Mouse (Mus musculus): ENCODE measurements around the gene Slc25a3.

Gene Slc25a3

DNA sequence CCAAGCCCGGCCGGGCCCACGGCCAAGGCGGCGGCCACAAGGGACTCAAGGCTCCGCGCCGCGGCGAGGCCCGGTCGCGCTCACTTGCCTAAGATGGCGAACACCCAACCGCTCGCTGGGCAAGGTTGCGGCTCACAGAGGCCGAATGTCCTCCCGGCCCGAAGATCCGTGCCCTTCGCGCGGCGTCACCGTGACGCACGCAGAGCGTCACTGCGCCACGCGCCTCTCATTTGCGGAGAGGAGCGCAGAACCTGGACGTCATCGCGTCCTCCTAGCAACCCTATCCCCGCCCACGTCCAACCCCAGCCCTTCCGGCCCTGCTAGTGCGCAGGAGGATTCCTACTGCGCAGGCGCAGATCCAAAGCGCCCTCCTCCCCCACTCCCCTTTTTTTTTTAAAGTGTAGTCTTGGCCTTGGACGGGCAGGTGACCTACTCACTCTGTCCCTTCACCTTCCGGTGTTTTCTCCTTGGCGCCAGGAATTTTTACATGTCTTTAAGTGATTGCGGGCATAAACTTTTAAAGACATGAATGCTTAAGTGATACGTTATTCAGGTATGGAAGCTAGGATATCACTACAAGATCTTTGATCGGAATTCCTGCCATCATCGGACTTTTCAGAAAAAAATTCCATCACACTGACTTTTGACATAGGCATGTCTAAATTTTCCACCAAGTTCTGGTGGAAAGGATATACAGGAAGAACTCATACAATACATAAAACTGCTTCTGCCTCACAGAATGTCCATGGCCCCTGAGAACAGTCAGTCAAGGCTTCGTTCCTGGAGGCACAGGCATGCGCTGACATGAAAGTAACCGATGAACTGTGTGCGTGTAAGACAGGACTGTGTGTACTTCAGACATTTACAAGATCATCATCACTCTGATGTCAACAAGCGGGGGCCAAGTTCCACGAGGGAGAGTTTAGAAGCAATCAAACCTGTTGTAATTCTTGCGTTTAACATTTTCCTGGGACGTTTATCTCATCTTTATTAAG, at the start of gene Slc25a3:
Slc25a3 (minus strand) TSS at position 232 of the 995 bp plus-strand sequence.
- DNase-seq (ENCODE audit: low spot score): peak; percentile 94

DNA sequence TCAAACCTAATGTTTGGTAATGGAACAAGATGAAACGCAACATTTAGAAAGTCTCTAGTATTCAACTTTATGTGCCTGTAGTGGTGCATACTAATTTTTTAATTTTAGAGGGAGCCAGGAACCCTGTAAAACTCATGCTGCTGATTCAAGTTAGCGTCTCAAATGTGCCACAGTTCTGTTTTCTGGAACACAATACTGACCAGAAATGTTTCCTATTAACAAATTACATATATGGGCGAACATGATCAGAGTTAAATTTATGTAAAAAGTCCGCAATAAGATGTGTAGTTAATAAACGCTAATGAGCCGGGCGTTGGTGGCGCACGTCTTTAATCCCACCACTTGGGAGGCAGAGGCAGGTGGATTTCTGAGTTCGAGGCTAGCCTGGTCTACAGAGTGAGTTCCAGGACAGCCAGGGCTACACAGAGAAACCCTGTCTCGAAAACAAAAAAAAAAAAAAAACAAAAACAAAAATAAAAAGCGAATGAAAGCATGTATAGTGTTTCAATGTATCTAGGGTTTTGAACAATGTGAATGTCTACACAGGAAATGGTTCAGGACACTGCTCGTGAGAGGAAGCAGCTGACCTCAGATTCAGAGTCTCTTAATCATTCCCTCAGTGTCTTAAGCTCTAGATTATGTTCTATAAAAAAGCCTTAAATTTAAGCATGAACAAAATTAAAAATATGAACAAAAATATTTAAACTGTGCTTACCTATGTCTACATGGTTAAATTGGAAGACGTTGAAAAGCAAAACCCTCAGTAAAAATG, 48.7 kb upstream of the Slc25a3 start:
- no peak for DNase-seq (ENCODE audit: low spot score)

- peak; percentile 93 for DNase-seq (ENCODE audit: low spot score)
Observed at GRCm38 (mm10) chr10:91171455-91172328, 47.8 kb upstream of the Slc25a3 start.

- DNase-seq (ENCODE audit: low spot score): no peak
Observed at GRCm38 (mm10) chr10:91171041-91171440, 47.2 kb upstream of the Slc25a3 start.

- DNase-seq (ENCODE audit: low spot score): peak; percentile 82
Observed at GRCm38 (mm10) chr10:91170143-91170941, 46.5 kb upstream of the Slc25a3 start.

- no peak for DNase-seq (ENCODE audit: low spot score)
Observed at GRCm38 (mm10) chr10:91169414-91170065, 45.7 kb upstream of the Slc25a3 start.

GRCm38 (mm10) chr10:91167352-91167751, 43.5 kb upstream of the Slc25a3 start:
- DNase-seq (ENCODE audit: low spot score): no peak

DNA sequence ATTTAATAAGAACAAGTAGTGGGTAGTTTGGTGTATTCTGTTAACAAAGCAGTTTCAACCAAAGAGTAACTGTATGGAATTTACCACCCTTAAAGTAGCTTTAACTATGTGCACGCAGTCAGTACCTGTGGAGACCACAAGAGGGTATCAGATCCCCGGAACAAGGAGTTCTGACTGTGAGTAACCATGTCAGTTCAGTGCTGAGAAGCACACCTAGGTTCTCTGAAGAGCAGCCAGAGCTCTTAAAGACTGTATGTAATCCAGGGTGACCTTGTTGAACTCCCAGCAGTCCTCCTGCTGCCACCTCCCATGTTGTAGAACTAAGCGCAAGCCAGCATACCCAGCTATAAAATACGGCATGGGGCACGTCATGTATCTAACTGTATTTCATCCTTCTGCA, 43.0 kb upstream of the Slc25a3 start:
- peak; percentile 30 for DNase-seq (ENCODE audit: low spot score)

DNA sequence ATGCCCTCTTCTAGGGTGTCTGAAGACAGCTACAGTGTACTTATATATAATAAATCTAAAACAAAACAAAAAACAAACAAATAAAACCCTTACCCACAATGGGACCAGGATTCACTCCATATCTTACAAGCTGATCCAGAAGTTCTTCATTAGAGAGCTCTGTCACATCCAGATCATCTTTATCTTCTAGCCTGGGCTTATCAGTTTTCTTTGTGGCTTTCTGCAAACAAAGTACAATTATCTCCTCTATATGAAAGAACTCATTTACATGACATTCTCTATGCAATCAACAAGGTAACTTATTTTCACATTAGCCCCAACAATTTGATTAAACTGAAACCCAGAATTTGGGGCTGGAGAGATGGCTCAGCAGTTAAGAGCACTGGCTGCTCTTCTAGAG, 42.0 kb upstream of the Slc25a3 start:
- no peak for DNase-seq (ENCODE audit: low spot score)

- no peak for DNase-seq (ENCODE audit: low spot score)
Observed at GRCm38 (mm10) chr10:91164491-91164890, 40.6 kb upstream of the Slc25a3 start.

DNA sequence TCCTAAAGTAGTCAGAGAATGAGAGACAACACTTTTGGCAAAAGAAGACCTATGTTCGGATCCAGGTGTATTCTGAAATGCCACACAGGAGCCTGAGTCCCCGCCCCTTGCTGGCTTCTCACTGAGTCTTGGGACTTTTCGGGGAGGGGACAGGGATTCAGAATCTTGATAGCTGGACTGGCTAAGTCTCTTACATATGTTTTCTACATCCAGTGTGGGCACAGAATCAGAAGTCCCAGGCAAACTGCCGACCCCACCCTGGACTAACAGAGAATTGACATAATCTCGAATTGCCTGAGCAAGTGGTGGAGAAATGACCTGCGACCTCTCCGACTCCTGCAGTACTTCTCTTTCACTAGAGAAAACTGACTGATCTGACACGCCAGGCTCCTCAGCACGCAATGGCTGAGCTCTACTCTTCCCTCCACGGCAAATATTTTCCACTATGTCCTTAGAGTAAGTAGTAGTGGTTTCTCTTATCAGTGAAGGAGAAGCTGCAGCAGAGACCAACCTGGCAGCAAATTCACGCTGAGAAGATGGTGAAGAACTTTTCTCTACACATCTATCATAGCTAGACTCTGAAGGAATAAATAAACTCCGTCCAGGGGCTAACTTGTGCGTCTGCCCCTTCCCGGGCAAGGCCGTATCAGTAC, 38.8 kb upstream of the Slc25a3 start:
- DNase-seq (ENCODE audit: low spot score): no peak

- no peak for DNase-seq (ENCODE audit: low spot score)
Observed at GRCm38 (mm10) chr10:91162077-91162476, 38.2 kb upstream of the Slc25a3 start.

DNA sequence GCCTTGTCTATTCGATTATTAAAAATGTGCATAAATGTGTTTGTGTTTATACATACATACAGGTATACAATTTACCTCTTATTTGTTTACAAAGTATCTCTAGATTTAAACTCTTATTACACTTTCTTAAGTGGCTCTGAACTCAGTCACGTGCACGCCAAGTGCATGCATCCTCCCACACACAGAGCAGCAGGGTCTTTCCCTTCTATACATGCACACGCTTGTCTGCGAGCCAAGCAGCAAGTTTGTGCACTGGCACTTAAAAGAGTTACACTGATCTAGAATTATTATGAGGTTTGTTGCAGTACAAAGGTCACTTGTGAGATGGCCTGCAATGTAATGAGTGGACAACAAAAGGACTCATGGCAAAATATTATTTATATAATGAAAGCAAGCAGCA, 37.1 kb upstream of the Slc25a3 start:
- DNase-seq (ENCODE audit: low spot score): no peak

DNA sequence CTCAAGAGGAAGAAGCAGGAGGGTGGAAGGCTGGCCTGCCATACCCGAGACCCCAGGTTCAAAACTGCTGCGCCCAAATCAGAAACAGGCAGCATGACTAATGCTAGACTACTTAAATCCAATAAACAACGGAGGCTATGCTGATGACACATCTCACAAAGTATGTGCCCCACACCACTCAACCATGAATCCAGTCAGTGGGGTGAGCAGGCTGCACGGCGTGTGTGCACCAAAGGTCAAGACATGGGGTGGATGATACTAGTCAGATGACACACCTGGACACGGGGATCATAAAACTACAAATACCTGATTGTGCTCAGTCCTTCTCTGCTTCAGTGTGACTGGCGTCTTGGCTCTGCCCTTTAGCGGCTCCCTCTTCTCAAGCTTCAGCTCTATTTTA, 34.6 kb upstream of the Slc25a3 start:
- DNase-seq (ENCODE audit: low spot score): peak; percentile 16

DNA sequence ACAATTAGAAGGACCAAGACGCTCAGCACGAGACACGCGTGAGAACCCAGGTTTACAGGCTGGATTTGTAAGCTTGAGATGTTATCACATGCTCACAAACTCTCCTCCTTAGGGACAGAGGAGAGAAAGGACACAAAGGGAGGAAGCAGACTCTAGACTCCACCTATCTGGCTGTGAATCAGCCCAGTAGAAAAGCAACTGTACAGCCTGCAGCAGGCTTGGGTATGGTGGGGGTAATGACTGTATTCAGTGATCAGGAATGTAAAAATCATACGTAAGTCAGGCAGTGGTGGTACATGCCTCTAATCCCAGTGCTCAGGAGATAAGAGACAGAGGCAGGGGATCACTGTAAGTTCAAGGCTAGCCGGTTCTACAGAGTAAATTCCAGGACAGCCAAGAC, 32.5 kb upstream of the Slc25a3 start:
- DNase-seq (ENCODE audit: low spot score): no peak

GRCm38 (mm10) chr10:91153894-91154503, 30.1 kb upstream of the Slc25a3 start:
- DNase-seq (ENCODE audit: low spot score): no peak

DNA sequence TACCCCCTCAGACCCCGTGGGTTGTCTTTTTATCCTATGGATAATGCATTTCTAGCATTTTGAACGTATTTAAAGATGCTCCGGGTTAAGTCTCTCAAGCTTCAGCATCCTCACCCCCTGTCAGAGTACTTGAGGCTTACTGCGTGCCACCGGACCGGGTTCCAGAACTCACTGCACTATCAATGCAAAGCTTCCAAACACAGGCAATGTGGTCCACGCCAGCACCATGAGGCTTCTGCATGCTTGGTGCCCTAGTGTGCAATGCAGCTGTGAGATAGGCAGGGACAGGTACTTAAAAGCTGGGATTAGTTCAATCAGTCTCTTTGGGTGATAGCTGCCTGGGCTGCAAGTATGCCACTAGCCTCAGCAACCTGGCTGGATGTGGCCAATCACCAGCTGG, 21.6 kb upstream of the Slc25a3 start:
- DNase-seq (ENCODE audit: low spot score): no peak

DNA sequence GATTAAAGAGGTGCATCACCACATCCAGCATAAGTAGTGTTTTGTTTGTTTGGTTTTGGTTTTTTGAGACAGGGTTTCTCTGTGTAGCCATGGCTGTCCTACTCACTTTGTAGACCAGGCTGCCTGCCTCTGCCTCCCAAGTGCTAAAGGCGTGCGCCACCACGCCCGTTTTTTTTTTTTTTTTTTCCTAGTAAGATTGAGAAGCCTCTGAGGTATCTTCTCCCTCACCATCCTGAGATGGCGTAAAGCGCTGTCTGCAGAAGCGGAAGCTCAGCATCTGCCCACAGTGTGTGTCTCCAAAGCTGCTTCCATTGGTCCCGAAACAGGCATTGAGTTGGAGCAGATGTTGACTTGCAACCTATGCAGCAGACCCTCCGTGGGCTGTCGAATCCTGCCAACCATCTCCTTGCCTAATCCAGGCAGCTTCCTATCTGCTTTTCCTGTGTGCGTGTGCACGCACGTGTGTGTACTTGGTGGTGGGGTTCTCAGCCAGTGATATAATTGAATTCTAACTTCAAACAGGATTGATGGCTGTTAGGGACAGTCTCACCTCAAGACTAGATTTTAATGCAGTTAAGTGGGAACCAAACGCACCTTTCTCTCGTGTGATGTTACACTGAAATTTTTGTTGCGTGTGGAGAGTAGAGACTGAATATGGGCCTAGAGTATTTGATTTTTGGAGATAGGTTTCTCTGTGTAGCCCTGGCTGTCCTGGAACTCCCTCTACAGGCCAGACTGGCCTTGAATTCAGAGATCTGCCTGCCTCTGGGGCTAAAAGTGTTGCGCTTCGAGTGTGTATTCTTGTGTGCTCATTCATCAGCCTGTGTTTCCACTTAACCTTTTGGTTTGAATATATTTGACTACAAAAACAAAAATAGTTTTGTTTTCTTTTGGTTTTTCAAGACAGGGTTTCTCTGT, 19.7 kb upstream of the Slc25a3 start:
- no peak for DNase-seq (ENCODE audit: low spot score)

Measured in urinary bladder, postnatal 25 days (tissue).